Mouse (Mus musculus) kidney, postnatal 0 days (tissue): Measurements from ENCODE around the gene Zfp12. TPM values are rescaled to one million over a fixed set of nuclear protein-coding genes. Genes with fewer than 3 reads are reported as not detected.

Source experiments
- ATAC-seq: fragments of 200-750 bp; cut with Nextera tagmentation; replicated peaks from 2 replicates; pipeline ENCODE4 v1.8.0; 2017; ENCODE audit warnings: low read depth, moderate number of reproducible peaks, moderate TSS enrichment, moderate library complexity; ENCODE audit not compliant: low FRiP score
- DNase-seq: peaks from one replicate; pipeline ENCODE4 v3.0.0-alpha.2; 2016; ENCODE audit warnings: low spot score
- H3K27ac ChIP-seq: fragments of 300-500 bp; sonication (generic); 2 replicates; pipeline ENCODE4 v1.5.1; 2014; ENCODE audit warnings: mild to moderate bottlenecking
- H3K27me3 ChIP-seq: fragments of 300-500 bp; sonication (generic); 2 replicates; pipeline ENCODE4 v1.6.1; 2014; ENCODE audit warnings: low read length, mixed read lengths; ENCODE audit not compliant: insufficient read depth
- H3K36me3 ChIP-seq: fragments of 300-500 bp; sonication (generic); 2 replicates; pipeline ENCODE4 v1.6.1; 2014; ENCODE audit warnings: low read length, mixed read lengths; ENCODE audit not compliant: insufficient read depth
- H3K4me1 ChIP-seq: fragments of 300-500 bp; sonication (generic); replicated peaks from 2 replicates; pipeline ENCODE4 v1.6.1; 2014; ENCODE audit warnings: antibody characterized with exemption, low read length, mixed read lengths; ENCODE audit not compliant: insufficient read depth
- H3K4me2 ChIP-seq: fragments of 300-500 bp; sonication (generic); 2 replicates; pipeline ENCODE4 v1.6.1; 2014; ENCODE audit warnings: mild to moderate bottlenecking, low read length, moderate library complexity, mixed read lengths
- H3K4me3 ChIP-seq: fragments of 300-500 bp; sonication (generic); replicated peaks from 2 replicates; pipeline ENCODE4 v1.5.1; 2014; ENCODE audit warnings: low read depth, low read length
- H3K9ac ChIP-seq: fragments of 300-500 bp; sonication (generic); 2 replicates; pipeline ENCODE4 v1.6.1; 2014; ENCODE audit warnings: low read depth, low read length
- H3K9me3 ChIP-seq: fragments of 300-500 bp; sonication (generic); replicated peaks from 2 replicates; pipeline ENCODE4 v1.6.1; 2016; ENCODE audit warnings: low read length, inconsistent platforms, mixed read lengths
- CTCF ChIP-seq: IDR thresholded peaks from 2 replicates; pipeline ENCODE4 v1.5.1; 2016; ENCODE audit warnings: antibody characterized with exemption, low read depth, mild to moderate bottlenecking, moderate library complexity
- WGBS: fragments of 180-500 bp; shearing (Covaris S2); extraction: QIAGEN DNeasy Blood & Tissue Kit; methylation state at CpG from one replicate; pipeline ENCODE4 v1.1.7; 2014; 5-methylcytosine and 5-hydroxymethylcytosine counted together
- polyA plus RNA-seq: library from polyadenylated mRNA; unstranded; fragments of >200 nt; fragmentation: Nextera tagmentation; extraction: Ambion mirVana; gene quantifications from 2 replicates; pipeline ENCODE4 v1.2.1, GENCODE M21; 2015

Gene Zfp12
- polyA plus RNA-seq, 1 experiment from 2014 or later: 9.9 TPM

- Histone ChIP-seq H3K9ac (no peak overlapping the region), H3K4me3 (no peak overlapping the region), H3K36me3 (no peaks in the 10 kb centered on the region), H3K9me3 (no peaks in the 10 kb centered on the region), H3K27me3 (peaks cover 26% of the 10 kb centered on the region), H3K4me2 (no peak overlapping the region), H3K4me1 (peaks cover 5% of the 10 kb centered on the region; the same call in 1 of the 2 replicates), H3K27ac (no peak overlapping the region)
- 48% methylated on average over 6 of the region's 6 CpGs for WGBS
- TF ChIP-seq CTCF: peak; percentile 55
- ATAC-seq (no peak), DNase-seq (no peak)
These were observed 49.8 kb downstream of the Zfp12 start for GRCm38 (mm10) chr5:143284762-143285161.

DNA sequence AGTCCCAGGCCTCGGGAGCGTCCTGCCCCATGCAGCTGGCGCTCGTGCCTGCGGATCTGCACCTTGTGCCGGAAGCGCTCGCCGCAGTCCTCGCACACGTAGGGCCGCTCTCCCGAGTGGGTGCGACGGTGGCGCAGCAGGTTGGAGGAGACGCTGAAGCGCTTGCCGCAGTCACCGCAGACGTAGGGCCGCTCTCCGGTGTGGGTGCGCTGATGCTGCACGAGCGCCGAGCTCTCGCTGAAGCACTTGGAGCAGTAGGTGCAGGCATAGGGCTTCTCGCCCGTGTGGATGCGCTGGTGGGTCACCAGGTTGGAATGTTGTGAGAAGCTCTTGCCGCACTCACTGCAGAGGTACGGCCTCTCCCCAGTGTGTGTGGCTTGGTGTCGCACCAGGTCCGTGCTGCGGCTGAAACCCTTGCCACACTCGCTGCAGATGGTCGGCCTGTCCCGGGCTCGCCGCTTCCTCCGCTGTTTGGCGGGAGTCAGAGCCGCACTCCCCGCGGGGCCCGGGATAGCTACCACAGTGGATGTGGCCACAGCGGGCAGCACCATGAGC is 52.9 kb downstream of the Zfp12 start:
- no peak for TF ChIP-seq CTCF
- Histone ChIP-seq H3K4me3 (peak overlapping the region; percentile 26), H3K36me3 (no peaks in the 10 kb centered on the region), H3K9ac (0 out of 2 replicates have a peak overlapping the region, but pooled peaks have one; percentile 5), H3K27me3 (peaks cover 34% of the 10 kb centered on the region), H3K9me3 (no peaks in the 10 kb centered on the region), H3K4me2 (peak overlapping the region; percentile 55), H3K27ac (no peak overlapping the region), H3K4me1 (peaks cover 7% of the 10 kb centered on the region; the same call in 1 of the 2 replicates)
- ATAC-seq (no peak), DNase-seq (no peak)
- WGBS: 4% methylated on average over 48 of the region's 48 CpGs

DNA sequence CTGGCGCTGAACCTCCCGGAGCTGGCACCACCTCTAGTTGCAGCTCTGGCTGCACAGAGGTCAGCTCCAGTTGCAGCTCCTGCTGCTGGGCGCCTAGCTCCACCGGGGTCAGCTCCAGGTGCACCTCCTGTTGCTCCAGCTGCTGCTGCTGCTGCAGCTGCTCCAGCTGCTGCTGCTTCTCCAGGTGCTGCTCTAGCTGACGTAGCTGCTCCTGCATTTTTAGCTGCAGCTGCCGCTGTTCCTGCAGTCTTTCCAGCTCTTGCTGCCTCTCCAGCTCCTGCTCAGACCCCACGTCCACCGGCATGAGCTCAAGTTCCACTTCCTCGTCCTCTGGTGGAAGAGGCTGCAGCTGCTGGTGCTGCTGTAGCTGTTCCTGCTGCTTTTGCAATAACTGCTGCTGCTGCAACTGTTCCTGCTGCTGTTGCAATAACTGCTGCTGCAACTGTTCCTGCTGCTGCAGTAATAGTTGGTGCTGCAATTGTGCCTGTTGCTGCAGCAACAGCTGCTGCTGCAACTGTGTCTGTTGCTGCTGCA is 53.5 kb downstream of the Zfp12 start:
- Histone ChIP-seq H3K9me3 (no peaks in the 10 kb centered on the region), H3K36me3 (no peaks in the 10 kb centered on the region), H3K27me3 (peaks cover 35% of the 10 kb centered on the region), H3K4me2 (peak overlapping the region; percentile 55), H3K27ac (no peak overlapping the region), H3K9ac (no peak overlapping the region), H3K4me3 (peak overlapping the region; percentile 26; the same call in 1 of the 2 replicates), H3K4me1 (peaks cover 13% of the 10 kb centered on the region; the same call in 1 of the 2 replicates)
- ATAC-seq (no peak), DNase-seq (no peak)
- 15% methylated on average over 9 of the region's 9 CpGs for WGBS
- TF ChIP-seq CTCF: no peak

DNA sequence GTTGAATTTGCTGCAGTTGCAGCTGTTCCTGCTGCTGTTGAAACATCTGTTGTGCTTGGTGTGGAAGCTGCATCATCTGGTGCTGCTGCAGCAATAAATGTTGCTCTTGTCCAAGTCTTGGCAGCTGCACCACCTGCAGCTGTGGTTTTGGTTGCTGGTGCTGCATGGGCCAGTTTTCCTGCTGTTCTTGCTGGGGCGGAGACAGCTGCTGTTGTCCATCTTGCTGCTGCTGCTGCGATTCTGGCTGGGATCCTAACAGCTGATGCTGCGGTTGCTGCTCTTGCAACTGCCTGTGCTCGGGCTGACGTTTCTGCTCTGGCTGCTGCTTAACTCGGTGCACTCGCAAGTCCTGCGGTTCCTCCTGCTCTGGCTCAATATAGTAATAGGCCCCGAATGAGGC is 54.3 kb downstream of the Zfp12 start:
- Histone ChIP-seq H3K36me3 (no peaks in the 10 kb centered on the region), H3K4me2 (no peak overlapping the region), H3K27me3 (peaks cover 39% of the 10 kb centered on the region), H3K9me3 (no peaks in the 10 kb centered on the region), H3K27ac (no peak overlapping the region), H3K4me1 (peaks cover 16% of the 10 kb centered on the region; the same call in 1 of the 2 replicates), H3K4me3 (no peak overlapping the region), H3K9ac (no peak overlapping the region)
- no peak for ATAC-seq
- TF ChIP-seq CTCF: no peak
- WGBS: 77% methylated on average over 9 of the region's 9 CpGs
- no peak for DNase-seq

- no peaks in the 10 kb centered on the region for H3K9me3 ChIP-seq
- peak overlapping the region; percentile 53 for H3K4me3 ChIP-seq
- TF ChIP-seq CTCF: no peak
- H3K36me3 ChIP-seq: no peaks in the 10 kb centered on the region
- peak overlapping the region; percentile 57 for H3K9ac ChIP-seq
- H3K4me2 ChIP-seq: peak overlapping the region; percentile 93
- H3K27ac ChIP-seq: no peak overlapping the region
- H3K4me1 ChIP-seq: peaks cover 12% of the 10 kb centered on the region; the same call in 1 of the 2 replicates
- DNase-seq (no peak), ATAC-seq (no peak; the same call in 1 of the 2 replicates)
- WGBS: 5% methylated on average over 16 of the region's 19 CpGs
- H3K27me3 ChIP-seq: peaks cover 31% of the 10 kb centered on the region
These were observed 57.9 kb downstream of the Zfp12 start for GRCm38 (mm10) chr5:143292879-143293278.

- Histone ChIP-seq H3K4me2 (peak within 1 kb of the TSS; percentile 93), H3K9me3 (no peaks in the 10 kb centered on the region), H3K27ac (no peak within 1 kb of the TSS), H3K4me3 (peak within 1 kb of the TSS; percentile 53), H3K36me3 (no peaks in the 10 kb centered on the region), H3K4me1 (peaks cover 10% of the 10 kb centered on the region; the same call in 1 of the 2 replicates), H3K9ac (peak within 1 kb of the TSS; percentile 57), H3K27me3 (peaks cover 28% of the 10 kb centered on the region)
- no peak for TF ChIP-seq CTCF
- under 1% methylated on average over 21 of the region's 38 CpGs for WGBS
- DNase-seq (no peak), ATAC-seq (0 out of 2 replicates have a peak, but pooled peaks have one; percentile 35)
These were observed 58.4 kb downstream of the Zfp12 start, which contains the start of gene Zfp853 for GRCm38 (mm10) chr5:143293404-143293803. Zfp853 (minus strand) TSS chr5:143293623.
